Mouse (Mus musculus): ENCODE data around the gene Trpm8. TPM values are rescaled to one million over a fixed set of nuclear protein-coding genes. Genes with fewer than 3 reads are reported as not detected.

Gene Trpm8
- polyA plus RNA-seq, 1 experiment from 2014 or later, result not detected

DNA sequence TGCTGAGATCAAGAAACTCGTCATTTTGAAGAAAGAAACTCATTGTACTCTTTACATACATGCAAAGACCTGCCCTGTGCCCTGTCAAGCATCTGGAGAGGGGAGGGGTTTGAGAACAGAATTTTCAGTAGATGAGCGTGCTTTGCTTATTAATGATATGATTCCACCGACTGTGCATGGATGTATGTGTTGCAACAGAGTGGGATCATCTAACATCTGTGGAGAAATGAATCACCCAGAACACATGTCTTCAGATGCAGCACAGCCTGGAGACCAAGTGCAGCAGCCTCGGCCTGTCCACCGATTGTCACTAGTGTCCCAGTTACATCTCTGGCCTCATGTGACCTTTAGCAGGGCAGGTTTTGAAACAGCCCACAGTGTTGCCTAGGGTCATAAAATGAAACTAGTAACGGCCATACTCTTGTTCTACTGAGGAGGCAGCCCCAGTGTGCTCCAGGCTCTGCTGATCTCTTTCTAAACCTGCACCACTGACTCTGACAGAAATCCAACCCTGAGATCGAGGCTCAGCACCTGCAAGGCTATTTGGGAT is 145.5 kb downstream of the Trpm8 start:
- no peaks in the 10 kb centered on the region for H3K27me3 ChIP-seq (ENCODE audit: insufficient read depth, low read length)
- no peaks in the 10 kb centered on the region for H3K9me3 ChIP-seq (ENCODE audit: low read depth, low read length)
- DNase-seq, result no peak
- no peak for TF ChIP-seq CTCF (IDR thresholded peaks at IDR 0.05; ENCODE audit: low read depth)
- ATAC-seq (ENCODE audit: insufficient read depth), result no peak
- no peaks in the 10 kb centered on the region for H3K36me3 ChIP-seq (ENCODE audit: insufficient read depth)
- H3K4me2 ChIP-seq, result no peak overlapping the region
- H3K4me3 ChIP-seq (ENCODE audit: low read depth, low read length), result no peak overlapping the region
- no peak overlapping the region for H3K27ac ChIP-seq (ENCODE audit: low read depth)
- WGBS, result 48% methylated on average over 7 of the region's 7 CpGs
- H3K4me1 ChIP-seq (ENCODE audit: insufficient read depth), result no peaks in the 10 kb centered on the region
- H3K9ac ChIP-seq, result no peak overlapping the region

DNA sequence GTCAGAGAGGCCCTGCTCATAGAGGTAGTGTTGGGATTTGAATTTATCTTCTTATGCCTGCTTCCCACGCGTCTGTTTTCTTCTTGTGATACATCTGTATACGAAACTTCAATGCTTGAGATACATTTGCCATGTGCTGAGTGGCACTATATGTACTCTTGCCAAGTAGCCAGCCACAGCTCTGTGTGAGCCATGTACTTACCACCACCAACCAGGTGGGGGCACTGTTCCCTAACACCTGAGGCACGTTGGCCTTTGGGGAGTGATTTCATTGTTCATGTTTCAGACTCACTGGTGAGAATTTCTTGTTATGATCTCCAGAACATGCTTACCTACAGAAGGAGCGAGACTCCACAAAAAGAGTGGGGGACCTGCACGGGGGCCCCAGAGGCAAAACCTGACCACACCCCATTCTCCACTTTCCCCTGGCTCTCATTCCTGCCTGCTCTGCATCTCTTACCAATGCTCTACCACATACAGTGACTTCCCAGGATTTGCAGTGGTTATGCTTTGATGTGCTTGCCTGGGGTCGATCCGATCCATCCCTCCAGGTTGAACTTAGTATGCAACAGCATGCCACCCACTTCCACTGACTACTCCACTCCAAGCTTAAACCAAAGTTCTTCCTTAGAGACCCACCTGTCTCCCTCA is 147.3 kb downstream of the Trpm8 start:
- no peaks in the 10 kb centered on the region for H3K4me1 ChIP-seq (ENCODE audit: insufficient read depth)
- no peak overlapping the region for H3K4me2 ChIP-seq
- ATAC-seq (ENCODE audit: insufficient read depth) (peak; percentile 45; the same call in 1 of the 2 replicates), DNase-seq (peak; percentile 88)
- no peak overlapping the region for H3K4me3 ChIP-seq (ENCODE audit: low read depth, low read length)
- peak; percentile 98 for TF ChIP-seq CTCF (IDR thresholded peaks at IDR 0.05; ENCODE audit: low read depth)
- no peak overlapping the region for H3K9ac ChIP-seq
- WGBS, result 25% methylated on average over 8 of the region's 8 CpGs
- H3K9me3 ChIP-seq (ENCODE audit: low read depth, low read length), result no peaks in the 10 kb centered on the region
- H3K27me3 ChIP-seq (ENCODE audit: insufficient read depth, low read length), result no peaks in the 10 kb centered on the region
- H3K27ac ChIP-seq (ENCODE audit: low read depth), result no peak overlapping the region
- no peaks in the 10 kb centered on the region for H3K36me3 ChIP-seq (ENCODE audit: insufficient read depth)

DNA sequence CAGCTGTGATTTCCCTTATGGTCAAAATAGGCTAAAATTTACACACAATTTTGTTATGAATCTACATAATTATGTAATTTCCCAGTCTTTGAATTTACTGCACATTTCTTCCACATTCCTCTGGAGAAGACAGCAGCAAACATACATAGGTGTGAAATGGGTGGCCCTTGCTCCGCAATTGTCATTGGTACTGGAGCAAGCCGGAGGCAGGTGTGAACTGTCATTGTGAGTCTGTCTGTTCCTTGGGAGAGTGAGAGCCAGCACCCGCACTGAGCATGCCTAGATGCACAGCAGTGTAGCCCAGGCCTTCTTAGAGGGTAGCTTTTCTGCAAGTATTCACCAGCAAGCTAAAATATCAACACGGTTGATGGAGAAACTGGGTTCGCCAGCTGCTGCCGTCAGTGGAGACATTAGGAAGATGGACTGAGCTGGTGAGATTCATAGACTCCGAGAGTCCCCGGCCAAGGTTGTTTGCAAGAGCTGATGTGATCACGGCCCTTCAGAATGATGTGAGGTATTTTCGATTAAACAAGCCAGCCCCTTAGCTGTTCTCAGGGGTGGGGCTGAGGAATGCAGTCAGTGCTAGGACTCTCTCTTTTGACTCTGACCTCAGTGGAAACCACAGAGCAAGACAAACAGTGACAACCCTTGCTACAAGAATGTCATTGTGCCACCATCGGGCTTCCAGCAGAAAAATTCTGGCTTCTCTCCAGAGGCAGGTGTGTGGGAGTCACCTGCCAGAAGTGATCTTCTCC is 150.7 kb downstream of the Trpm8 start:
- H3K9me3 ChIP-seq (ENCODE audit: low read depth, low read length), result no peaks in the 10 kb centered on the region
- ATAC-seq (ENCODE audit: insufficient read depth) (peak; percentile 83), DNase-seq (peak; percentile 83)
- H3K9ac ChIP-seq, result no peak overlapping the region
- TF ChIP-seq CTCF (IDR thresholded peaks at IDR 0.05; ENCODE audit: low read depth), result no peak
- H3K27me3 ChIP-seq (ENCODE audit: insufficient read depth, low read length), result no peaks in the 10 kb centered on the region
- H3K4me1 ChIP-seq (ENCODE audit: insufficient read depth), result no peaks in the 10 kb centered on the region
- H3K27ac ChIP-seq (ENCODE audit: low read depth), result peak overlapping the region; percentile 78
- H3K36me3 ChIP-seq (ENCODE audit: insufficient read depth), result no peaks in the 10 kb centered on the region
- H3K4me2 ChIP-seq, result no peak overlapping the region
- no peak overlapping the region for H3K4me3 ChIP-seq (ENCODE audit: low read depth, low read length)
- 34% methylated on average over 11 of the region's 11 CpGs for WGBS

DNA sequence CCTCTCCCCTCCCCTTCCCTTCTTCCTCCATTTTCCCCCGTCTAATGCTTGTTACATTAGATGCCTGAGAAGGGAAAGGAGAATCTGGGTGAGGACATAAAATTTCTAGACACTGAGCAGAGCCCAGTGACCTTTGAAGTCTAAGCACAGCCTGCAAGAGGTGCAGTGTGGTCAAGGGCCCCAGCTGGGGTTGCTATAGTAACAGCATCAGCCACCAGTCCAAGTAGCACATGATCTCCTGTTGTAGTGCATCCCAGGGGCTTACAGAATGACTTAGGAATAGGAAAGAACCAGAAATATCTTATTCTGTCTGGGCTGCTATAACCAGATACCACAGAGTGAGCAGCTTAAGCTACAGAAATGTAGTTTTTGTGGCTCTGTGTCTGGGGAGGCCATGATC is 152.0 kb downstream of the Trpm8 start:
- Histone ChIP-seq H3K4me2 (no peak overlapping the region), H3K9me3 (ENCODE audit: low read depth, low read length) (no peaks in the 10 kb centered on the region), H3K27me3 (ENCODE audit: insufficient read depth, low read length) (no peaks in the 10 kb centered on the region), H3K27ac (ENCODE audit: low read depth) (peak overlapping the region; percentile 78; the same call in 1 of the 2 replicates), H3K9ac (no peak overlapping the region), H3K36me3 (ENCODE audit: insufficient read depth) (no peaks in the 10 kb centered on the region), H3K4me3 (ENCODE audit: low read depth, low read length) (no peak overlapping the region), H3K4me1 (ENCODE audit: insufficient read depth) (no peaks in the 10 kb centered on the region)
- WGBS, result 38% methylated on average over 1 of the region's 1 CpGs
- ATAC-seq (ENCODE audit: insufficient read depth) (no peak), DNase-seq (no peak)
- no peak for TF ChIP-seq CTCF (IDR thresholded peaks at IDR 0.05; ENCODE audit: low read depth)

- H3K4me1 ChIP-seq (ENCODE audit: insufficient read depth), result no peaks in the 10 kb centered on the region
- peak; percentile 26 for DNase-seq
- TF ChIP-seq CTCF (IDR thresholded peaks at IDR 0.05; ENCODE audit: low read depth), result no peak
These were observed 153.8 kb downstream of the Trpm8 start for GRCm38 (mm10) chr1:88431262-88431661.

DNA sequence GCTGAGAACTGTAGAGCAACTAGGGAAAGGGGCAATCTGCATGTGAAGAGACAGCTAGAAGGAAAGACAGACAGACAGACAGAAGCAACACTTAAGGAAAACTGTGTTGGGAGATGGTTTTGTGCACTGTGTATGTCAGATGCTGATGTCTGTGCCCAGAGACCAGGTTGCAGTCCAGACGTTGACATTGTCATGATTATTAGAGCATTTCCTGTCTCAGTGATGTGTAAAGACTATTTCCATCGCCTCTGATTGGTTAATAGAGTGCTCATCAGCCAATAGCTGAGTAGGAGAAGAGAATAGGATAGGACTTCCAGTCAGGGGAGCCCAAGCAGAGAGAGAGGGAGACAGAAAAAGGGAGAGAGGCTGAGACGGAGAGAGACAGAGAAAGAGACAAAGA is 155.1 kb downstream of the Trpm8 start:
- WGBS, result 35% methylated on average over 3 of the region's 3 CpGs
- TF ChIP-seq CTCF (IDR thresholded peaks at IDR 0.05; ENCODE audit: low read depth), result no peak

More at GRCm38 (mm10) chr1:88431262-88431661, 153.8 kb downstream of the Trpm8 start:
- ATAC-seq (ENCODE audit: insufficient read depth), result no peak; the same call in 1 of the 2 replicates
- H3K36me3 ChIP-seq (ENCODE audit: insufficient read depth), result no peaks in the 10 kb centered on the region
- H3K4me2 ChIP-seq, result no peak overlapping the region
- no peaks in the 10 kb centered on the region for H3K27me3 ChIP-seq (ENCODE audit: insufficient read depth, low read length)
- H3K9ac ChIP-seq, result no peak overlapping the region
- H3K4me3 ChIP-seq (ENCODE audit: low read depth, low read length), result no peak overlapping the region
- no peaks in the 10 kb centered on the region for H3K9me3 ChIP-seq (ENCODE audit: low read depth, low read length)
- WGBS, result 70% methylated on average over 4 of the region's 4 CpGs
- no peak overlapping the region for H3K27ac ChIP-seq (ENCODE audit: low read depth)

More for the DNA sequence above, 155.1 kb downstream of the Trpm8 start:
- ATAC-seq (ENCODE audit: insufficient read depth), result no peak
- Histone ChIP-seq H3K4me3 (ENCODE audit: low read depth, low read length) (no peak overlapping the region), H3K27me3 (ENCODE audit: insufficient read depth, low read length) (no peaks in the 10 kb centered on the region), H3K36me3 (ENCODE audit: insufficient read depth) (no peaks in the 10 kb centered on the region), H3K4me1 (ENCODE audit: insufficient read depth) (no peaks in the 10 kb centered on the region), H3K4me2 (no peak overlapping the region), H3K27ac (ENCODE audit: low read depth) (no peak overlapping the region), H3K9me3 (ENCODE audit: low read depth, low read length) (no peaks in the 10 kb centered on the region), H3K9ac (no peak overlapping the region)
- no peak for DNase-seq

Measured in lung, embryonic 14.5 days (tissue).